Mouse (Mus musculus) thymus, adult 2 months (tissue): ENCODE measurements around the gene Pheta1. TPM values are rescaled to one million over a fixed set of nuclear protein-coding genes. Genes with fewer than 3 reads are reported as not detected.

Experiments
- DNase-seq: peaks from one replicate; pipeline ENCODE4 v3.0.0; 2021
- H3K27ac ChIP-seq: fragments of 200-500 bp; 2 replicates; pipeline ENCODE4 v1.5.1; 2012; ENCODE audit warnings: low read length, control low read depth; ENCODE audit not compliant: control insufficient read depth, insufficient read depth
- H3K27me3 ChIP-seq: fragments of 200-500 bp; 2 replicates; pipeline ENCODE4 v1.6.1; 2012; ENCODE audit warnings: mild to moderate bottlenecking, low read length, moderate library complexity, mixed read lengths; ENCODE audit not compliant: control insufficient read depth, insufficient read depth
- H3K36me3 ChIP-seq: fragments of 200-500 bp; 2 replicates; pipeline ENCODE4 v1.6.1; 2012; ENCODE audit warnings: mild to moderate bottlenecking, low read length, moderate library complexity; ENCODE audit not compliant: control insufficient read depth, insufficient read depth
- H3K4me1 ChIP-seq: fragments of 200-500 bp; replicated peaks from 2 replicates; pipeline ENCODE4 v1.6.1; 2012; ENCODE audit warnings: low read length; ENCODE audit not compliant: control insufficient read depth, insufficient read depth
- H3K4me3 ChIP-seq: fragments of 200-500 bp; 2 replicates; pipeline ENCODE4 v1.5.1; 2012; ENCODE audit warnings: mild to moderate bottlenecking, low read length, control low read depth, moderate library complexity; ENCODE audit not compliant: control insufficient read depth, insufficient read depth
- CTCF ChIP-seq: fragments of 200-500 bp; IDR thresholded peaks from 2 replicates; pipeline ENCODE4 v1.5.1; 2012; ENCODE audit warnings: mild to moderate bottlenecking, control low read depth, low read length, moderate library complexity, borderline replicate concordance; ENCODE audit not compliant: control insufficient read depth, poor library complexity, insufficient read depth; ENCODE audit errors: extremely low read depth
- POLR2A ChIP-seq: fragments of 200-500 bp; IDR thresholded peaks from 2 replicates; pipeline ENCODE4 v1.6.1; 2012; ENCODE audit warnings: mild to moderate bottlenecking, low read length, control low read depth, moderate library complexity; ENCODE audit not compliant: control insufficient read depth, poor library complexity, insufficient read depth; ENCODE audit errors: extremely low read depth
- WGBS: fragments of 180-500 bp; shearing (Covaris S2); methylation state at CpG from one replicate; pipeline ENCODE4 v1.1.7; 2018; 5-methylcytosine and 5-hydroxymethylcytosine counted together
- polyA plus RNA-seq: library from polyadenylated mRNA; depleted of rRNA; stranded (reverse); fragments of >200 nt; gene quantifications from 2 replicates; pipeline ENCODE4 v1.2.3, GENCODE M21; 2012

Gene Pheta1
- polyA plus RNA-seq, 1 experiment: 25.3 TPM

DNA sequence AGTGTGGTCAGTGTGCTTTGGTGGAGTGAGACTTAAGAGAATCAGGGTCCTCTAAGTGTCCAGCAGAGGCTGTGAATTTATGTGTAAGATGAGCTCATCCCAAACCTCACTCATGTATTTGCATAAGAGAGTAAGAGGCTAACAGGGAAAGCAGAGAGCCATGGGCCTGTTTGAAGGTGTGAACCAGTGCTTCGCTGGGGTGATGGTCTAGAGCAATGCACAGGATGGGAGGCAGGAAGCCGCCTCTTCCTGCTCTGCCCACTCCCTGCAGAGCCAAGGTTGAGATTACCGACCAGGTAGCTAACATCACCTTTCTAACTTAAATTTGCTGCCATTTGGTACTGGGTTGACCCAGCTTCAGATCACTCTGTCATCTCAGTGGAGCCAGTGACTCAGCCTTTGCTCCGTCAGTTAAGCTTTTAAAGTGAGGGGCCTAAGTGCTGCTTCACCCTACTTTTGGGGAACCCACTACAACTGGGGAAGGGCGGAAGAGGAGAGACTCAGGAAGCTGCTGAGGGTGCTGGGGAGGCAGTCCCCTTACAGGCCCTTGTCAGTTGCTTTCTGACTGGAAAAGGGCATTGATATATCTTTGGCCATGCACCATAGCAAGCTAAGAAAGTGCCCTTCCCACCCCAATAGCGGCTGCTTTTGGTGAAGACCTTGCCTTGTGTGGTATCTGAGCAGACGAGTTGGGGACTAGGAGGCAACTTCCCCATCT, 36.1 kb upstream of the Pheta1 start:
- H3K27me3 ChIP-seq: no peaks in the 10 kb centered on the region
- no peak for DNase-seq
- no peak for TF ChIP-seq CTCF
- peaks cover 21% of the 10 kb centered on the region for H3K4me1 ChIP-seq
- H3K4me3 ChIP-seq: no peak overlapping the region
- H3K27ac ChIP-seq: peak overlapping the region; percentile 40; the same call in 1 of the 2 replicates
- WGBS: 49% methylated on average over 7 of the region's 7 CpGs
- H3K36me3 ChIP-seq: peaks cover 23% of the 10 kb centered on the region

DNA sequence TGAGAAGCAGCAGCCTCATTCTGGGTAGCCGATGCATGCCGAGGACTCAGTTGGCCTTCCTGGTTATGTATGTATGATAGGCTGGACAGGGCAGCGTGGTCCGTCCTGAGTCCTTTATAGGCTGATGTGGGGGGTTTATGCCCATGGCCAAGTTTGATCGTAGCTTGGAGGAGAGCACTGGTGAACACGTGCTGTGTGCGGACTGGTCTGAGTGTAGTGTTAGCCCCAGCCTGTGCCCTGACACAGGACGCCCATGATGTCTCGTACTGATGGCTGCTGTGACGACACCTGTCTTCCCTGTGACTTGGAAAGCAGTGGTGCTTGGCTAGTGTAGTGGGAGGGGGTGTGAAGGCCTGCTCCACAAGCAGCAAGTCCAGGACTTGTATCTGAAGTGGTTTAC, 35.0 kb upstream of the Pheta1 start:
- H3K4me1 ChIP-seq: peaks cover 22% of the 10 kb centered on the region

DNA sequence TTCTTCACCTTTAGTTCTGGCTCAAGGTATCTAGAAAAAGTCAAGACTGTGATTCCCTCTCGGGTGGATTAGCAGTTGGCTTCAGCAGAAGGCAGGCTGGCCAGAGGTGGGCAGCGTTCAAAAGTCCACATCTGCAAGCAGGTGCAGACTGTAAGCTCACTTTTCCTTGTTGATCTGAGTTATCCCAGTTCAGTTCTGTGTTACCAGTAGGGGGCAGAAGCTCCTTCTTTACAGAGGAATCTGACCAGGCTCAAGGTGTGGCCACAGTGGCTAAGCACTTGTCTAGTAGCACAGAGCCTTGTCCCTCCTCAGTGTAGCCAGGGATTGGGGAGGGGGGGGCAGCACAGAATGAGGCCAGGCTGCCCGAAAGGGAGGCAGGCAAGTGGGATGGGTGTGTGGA, 33.7 kb upstream of the Pheta1 start:
- Histone ChIP-seq H3K27ac (no peak overlapping the region), H3K4me1 (peaks cover 34% of the 10 kb centered on the region), H3K36me3 (peaks cover 35% of the 10 kb centered on the region), H3K27me3 (no peaks in the 10 kb centered on the region), H3K4me3 (no peak overlapping the region)
- no peak for TF ChIP-seq POLR2A
- TF ChIP-seq CTCF: peak; percentile 75; the same call in 1 of the 2 replicates
- 70% methylated on average over 3 of the region's 3 CpGs for WGBS
- peak; percentile 50 for DNase-seq

More for the DNA sequence above, 35.0 kb upstream of the Pheta1 start:
- Histone ChIP-seq H3K27me3 (no peaks in the 10 kb centered on the region), H3K36me3 (peaks cover 33% of the 10 kb centered on the region), H3K4me3 (no peak overlapping the region), H3K27ac (no peak overlapping the region)
- DNase-seq: no peak
- WGBS: 98% methylated on average over 10 of the region's 10 CpGs
- TF ChIP-seq POLR2A: no peak
- TF ChIP-seq CTCF: no peak

DNA sequence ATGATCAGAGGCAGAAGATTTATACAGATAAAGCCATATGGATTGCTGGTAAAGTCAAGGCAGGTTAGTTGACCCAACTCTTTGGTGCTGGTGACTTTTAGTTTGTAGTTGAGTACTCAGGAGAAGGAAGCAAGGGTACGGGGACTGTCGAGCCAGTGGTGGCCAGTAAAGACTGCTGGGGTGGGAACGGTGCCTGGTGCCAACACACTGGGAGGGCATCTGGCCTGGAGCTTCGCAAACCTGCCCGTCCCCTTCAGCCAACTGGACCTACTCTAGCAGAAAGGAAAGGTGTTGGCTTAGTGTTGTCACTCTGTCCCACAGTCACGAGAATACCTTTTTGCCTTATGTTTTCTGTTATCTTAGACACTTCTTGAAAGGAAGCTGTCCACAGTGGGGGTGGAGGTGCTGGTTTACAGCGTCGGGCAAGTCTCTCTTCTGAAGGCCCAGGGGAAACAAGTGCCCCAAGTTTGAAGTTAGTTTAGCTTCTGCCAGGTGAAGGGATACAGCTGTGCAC, 32.9 kb upstream of the Pheta1 start:
- H3K4me1 ChIP-seq: peaks cover 34% of the 10 kb centered on the region
- TF ChIP-seq POLR2A (no peak), CTCF (no peak)
- no peak overlapping the region for H3K4me3 ChIP-seq
- H3K36me3 ChIP-seq: peaks cover 33% of the 10 kb centered on the region
- H3K27ac ChIP-seq: no peak overlapping the region
- no peaks in the 10 kb centered on the region for H3K27me3 ChIP-seq
- DNase-seq: no peak
- WGBS: 94% methylated on average over 8 of the region's 8 CpGs

DNA sequence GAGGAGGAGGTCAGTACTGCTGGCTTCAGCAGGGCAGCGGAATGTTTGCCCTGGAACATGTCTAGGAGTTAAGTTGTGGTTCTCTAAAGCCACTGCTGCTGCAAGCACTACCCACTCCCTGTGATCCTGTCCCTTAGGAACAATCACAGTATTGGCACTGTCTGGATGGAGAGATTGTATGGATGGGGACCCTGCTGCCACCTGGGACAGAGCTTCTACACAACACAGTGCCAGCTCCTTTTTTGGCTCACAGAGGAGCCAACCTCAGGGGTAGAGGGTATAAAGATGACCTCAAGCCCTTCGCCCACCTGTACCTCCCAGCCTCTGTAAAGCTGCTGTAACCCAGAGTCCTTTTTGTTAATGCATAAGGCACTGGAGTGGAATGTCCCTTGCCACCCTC, 32.2 kb upstream of the Pheta1 start:
- Histone ChIP-seq H3K4me1 (peaks cover 27% of the 10 kb centered on the region), H3K36me3 (peaks cover 31% of the 10 kb centered on the region)

DNA sequence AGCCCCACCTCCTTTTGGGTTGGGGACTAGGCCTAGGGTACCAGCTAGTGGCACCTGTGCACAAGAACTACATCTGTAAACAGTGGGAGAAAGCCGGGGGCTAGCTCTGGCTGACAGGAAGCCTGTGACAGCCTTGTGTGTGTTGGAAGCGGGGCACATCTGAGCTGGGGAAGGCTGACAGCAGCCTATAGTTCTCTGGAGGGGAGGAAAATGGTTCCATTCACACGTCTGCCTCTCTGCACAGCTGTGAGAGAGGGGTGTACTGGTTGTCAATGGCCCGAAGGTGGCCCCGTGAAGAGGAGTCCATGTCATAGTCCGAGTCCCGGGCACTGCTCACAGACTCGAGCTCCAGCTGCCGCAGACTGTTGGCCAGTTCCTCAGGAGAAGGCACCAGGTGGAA, 31.2 kb upstream of the Pheta1 start:
- peaks cover 31% of the 10 kb centered on the region for H3K36me3 ChIP-seq
- no peaks in the 10 kb centered on the region for H3K27me3 ChIP-seq
- no peak for DNase-seq
- WGBS: 91% methylated on average over 9 of the region's 9 CpGs
- H3K27ac ChIP-seq: no peak overlapping the region
- TF ChIP-seq CTCF (no peak), POLR2A (no peak)
- H3K4me3 ChIP-seq: no peak overlapping the region
- peaks cover 18% of the 10 kb centered on the region for H3K4me1 ChIP-seq

More for the DNA sequence above, 32.2 kb upstream of the Pheta1 start:
- WGBS: 98% methylated on average over 2 of the region's 2 CpGs
- TF ChIP-seq POLR2A (no peak), CTCF (no peak)
- no peak for DNase-seq
- Histone ChIP-seq H3K27ac (no peak overlapping the region), H3K4me3 (no peak overlapping the region), H3K27me3 (no peaks in the 10 kb centered on the region)

DNA sequence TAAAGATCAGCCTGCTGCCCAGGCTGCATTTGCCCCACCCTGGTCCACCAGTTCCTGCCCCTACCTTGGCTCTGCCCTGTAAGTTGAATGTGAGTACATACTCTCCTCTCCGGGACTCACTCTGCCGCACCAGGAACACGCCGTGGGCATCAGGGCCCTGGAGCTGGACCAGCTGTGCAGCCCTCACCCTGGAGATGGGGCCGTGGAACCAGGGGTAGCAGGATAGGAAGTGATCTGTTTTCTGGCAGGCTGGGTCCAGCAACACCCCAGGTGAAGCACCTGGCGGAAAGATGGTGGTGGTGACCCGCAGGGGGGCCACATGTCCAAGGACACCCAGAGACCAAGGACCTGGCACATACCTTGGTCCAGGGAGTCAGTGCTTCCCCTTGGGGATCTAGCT, 30.4 kb upstream of the Pheta1 start:
- Histone ChIP-seq H3K27ac (no peak overlapping the region), H3K4me1 (peaks cover 14% of the 10 kb centered on the region; the same call in 1 of the 2 replicates), H3K4me3 (no peak overlapping the region), H3K36me3 (peaks cover 31% of the 10 kb centered on the region), H3K27me3 (no peaks in the 10 kb centered on the region)
- DNase-seq: no peak
- TF ChIP-seq POLR2A: no peak
- TF ChIP-seq CTCF: no peak
- WGBS: 94% methylated on average over 7 of the region's 7 CpGs

DNA sequence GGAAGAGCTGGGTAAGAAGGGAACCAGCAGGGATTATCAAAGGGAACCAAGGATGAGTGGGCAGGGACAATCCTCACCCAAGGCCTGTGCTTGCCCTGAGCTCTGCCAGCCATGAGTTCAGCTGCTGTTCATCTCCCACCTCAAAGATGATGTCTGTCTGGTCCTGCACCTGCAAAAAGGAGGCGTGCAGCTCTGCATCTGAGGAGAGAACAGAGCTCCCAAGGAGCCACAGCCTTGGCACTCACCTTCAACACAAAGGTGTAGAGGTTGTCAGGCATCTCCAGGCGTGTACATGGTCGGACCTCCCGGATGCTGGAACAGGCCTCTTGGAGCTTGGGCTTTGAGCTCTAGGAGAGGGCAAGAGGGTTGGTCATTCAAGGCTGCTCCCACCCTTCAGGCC, 29.9 kb upstream of the Pheta1 start:
- Histone ChIP-seq H3K27me3 (no peaks in the 10 kb centered on the region), H3K4me1 (peaks cover 18% of the 10 kb centered on the region; the same call in 1 of the 2 replicates), H3K36me3 (peaks cover 31% of the 10 kb centered on the region), H3K27ac (no peak overlapping the region), H3K4me3 (no peak overlapping the region)
- TF ChIP-seq POLR2A: no peak
- TF ChIP-seq CTCF: no peak
- DNase-seq: no peak
- 87% methylated on average over 4 of the region's 4 CpGs for WGBS
